Mouse (Mus musculus) ES-E14 (cell line): ENCODE measurements at regions not wholly inside any gene's neighbourhood (a gene's known extent, or its start where the extent isn't known, plus 50 kb on each side); places are given as distances from the start of the nearest gene placed in this dataset.

Experiments
- MAFK ChIP-seq: IDR thresholded peaks from 2 replicates; pipeline ENCODE4 v1.6.1; 2014; ENCODE audit warnings: mild to moderate bottlenecking, low read depth, low read length, inconsistent platforms; ENCODE audit not compliant: insufficient read depth
- ZC3H11A ChIP-seq: IDR thresholded peaks from 2 replicates; pipeline ENCODE4 v1.6.1; 2012; ENCODE audit warnings: low read depth, mild to moderate bottlenecking, inconsistent platforms, low read length, borderline replicate concordance

DNA sequence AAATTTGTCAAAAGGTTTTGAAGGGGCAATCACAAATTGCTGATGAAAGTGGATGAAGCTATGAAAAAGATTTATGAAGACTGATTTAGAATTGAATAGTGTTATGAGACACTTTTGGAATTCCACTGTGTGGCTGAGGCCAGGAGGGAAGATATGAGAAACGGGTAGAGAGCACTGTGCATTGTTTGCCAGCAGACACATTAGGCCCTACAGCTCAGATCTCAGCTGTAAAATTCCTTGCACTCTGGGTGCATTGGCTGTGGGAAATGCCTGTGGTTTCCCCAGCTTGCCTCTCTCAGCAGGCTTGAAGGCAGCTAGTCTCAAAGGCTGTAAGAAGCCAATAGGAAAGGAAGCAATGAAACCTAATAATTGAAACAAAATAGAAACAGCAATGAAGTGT lies 444.3 kb downstream of the Bckdhb start:
- TF ChIP-seq MAFK (no peak), ZC3H11A (no peak)
